Mouse (Mus musculus): Measurements from ENCODE around the gene Mlec. TPM values are rescaled to one million over a fixed set of nuclear protein-coding genes. Genes with fewer than 3 reads are reported as not detected.

Gene Mlec
- total RNA-seq (2014; rRNA removed; ENCODE audit: low replicate concordance), result 68.4 and 74.8 TPM in 2 replicates
- 20.4 and 21.1 TPM in 2 replicates for polyA plus RNA-seq (2015; fragmentation: Nextera tagmentation; extraction: Ambion mirVana)

GRCm38 (mm10) chr5:115158040-115158983 is at the start of gene Mlec:
Mlec (minus strand) TSS chr5:115158179.
- peak; percentile 96 for ATAC-seq (ENCODE audit: insufficient read depth, low read depth)
- H3K4me3 ChIP-seq (ENCODE audit: low read depth, low read length), result peak within 1 kb of the TSS; percentile 90
- H3K4me2 ChIP-seq (ENCODE audit: low read depth, low read length), result peak within 1 kb of the TSS; percentile 96
- DNase-seq (ENCODE audit: low spot score), result peak; percentile 96
- no peaks in the 10 kb centered on the region for H3K9me3 ChIP-seq (replicated peaks; ENCODE audit: control insufficient read depth, low read length)
- peak within 1 kb of the TSS; percentile 96 for H3K9ac ChIP-seq (replicated peaks; ENCODE audit: low read depth, low read length)
- under 1% methylated on average over 71 of the region's 78 CpGs for WGBS
- H3K36me3 ChIP-seq (replicated peaks; ENCODE audit: control insufficient read depth, insufficient read depth, low read length), result no peaks in the 10 kb centered on the region
- H3K27me3 ChIP-seq (ENCODE audit: control insufficient read depth, insufficient read depth, low read length), result no peaks in the 10 kb centered on the region
- peaks cover 37% of the 10 kb centered on the region for H3K4me1 ChIP-seq (ENCODE audit: control insufficient read depth, insufficient read depth)
- H3K27ac ChIP-seq (ENCODE audit: low read depth), result peak within 1 kb of the TSS; percentile 96
- TF ChIP-seq EP300 (IDR thresholded peaks at IDR 0.05; ENCODE audit: low read depth) (peak; percentile 90), CTCF (IDR thresholded peaks at IDR 0.05; ENCODE audit: low read depth) (no peak)

GRCm38 (mm10) chr5:115207244-115207643 is 49.3 kb upstream of the Mlec start:
- no peak overlapping the region for H3K4me2 ChIP-seq (ENCODE audit: low read depth, low read length)
- no peak for ATAC-seq (ENCODE audit: insufficient read depth, low read depth)
- no peaks in the 10 kb centered on the region for H3K9me3 ChIP-seq (replicated peaks; ENCODE audit: control insufficient read depth, low read length)
- H3K4me3 ChIP-seq (ENCODE audit: low read depth, low read length), result no peak overlapping the region
- 51% methylated on average over 5 of the region's 5 CpGs for WGBS
- H3K27me3 ChIP-seq (ENCODE audit: control insufficient read depth, insufficient read depth, low read length), result peaks cover 24% of the 10 kb centered on the region
- no peak overlapping the region for H3K27ac ChIP-seq (ENCODE audit: low read depth)
- DNase-seq (ENCODE audit: low spot score), result no peak
- H3K9ac ChIP-seq (replicated peaks; ENCODE audit: low read depth, low read length), result no peak overlapping the region
- no peaks in the 10 kb centered on the region for H3K36me3 ChIP-seq (replicated peaks; ENCODE audit: control insufficient read depth, insufficient read depth, low read length)
- TF ChIP-seq CTCF (IDR thresholded peaks at IDR 0.05; ENCODE audit: low read depth) (no peak), EP300 (IDR thresholded peaks at IDR 0.05; ENCODE audit: low read depth) (no peak)
- peaks cover 10% of the 10 kb centered on the region for H3K4me1 ChIP-seq (ENCODE audit: control insufficient read depth, insufficient read depth)

GRCm38 (mm10) chr5:115204562-115205311 is 46.8 kb upstream of the Mlec start:
- DNase-seq (ENCODE audit: low spot score) (no peak), ATAC-seq (ENCODE audit: insufficient read depth, low read depth) (peak; percentile 58; the same call in 1 of the 2 replicates)
- Histone ChIP-seq H3K27ac (ENCODE audit: low read depth) (peak overlapping the region; percentile 60), H3K36me3 (replicated peaks; ENCODE audit: control insufficient read depth, insufficient read depth, low read length) (no peaks in the 10 kb centered on the region), H3K4me3 (ENCODE audit: low read depth, low read length) (peak overlapping the region; percentile 44), H3K9me3 (replicated peaks; ENCODE audit: control insufficient read depth, low read length) (no peaks in the 10 kb centered on the region), H3K4me2 (ENCODE audit: low read depth, low read length) (peak overlapping the region; percentile 64), H3K4me1 (ENCODE audit: control insufficient read depth, insufficient read depth) (peaks cover 10% of the 10 kb centered on the region), H3K9ac (replicated peaks; ENCODE audit: low read depth, low read length) (peak overlapping the region; percentile 37; the same call in 1 of the 2 replicates), H3K27me3 (ENCODE audit: control insufficient read depth, insufficient read depth, low read length) (peaks cover 24% of the 10 kb centered on the region)
- WGBS, result 4% methylated on average over 31 of the region's 31 CpGs
- TF ChIP-seq CTCF (IDR thresholded peaks at IDR 0.05; ENCODE audit: low read depth) (no peak), EP300 (IDR thresholded peaks at IDR 0.05; ENCODE audit: low read depth) (no peak)

- WGBS, result 20% methylated on average over 23 of the region's 23 CpGs
- Histone ChIP-seq H3K9ac (replicated peaks; ENCODE audit: low read depth, low read length) (peak overlapping the region; percentile 37; the same call in 1 of the 2 replicates), H3K9me3 (replicated peaks; ENCODE audit: control insufficient read depth, low read length) (no peaks in the 10 kb centered on the region), H3K27ac (ENCODE audit: low read depth) (peak overlapping the region; percentile 60), H3K36me3 (replicated peaks; ENCODE audit: control insufficient read depth, insufficient read depth, low read length) (no peaks in the 10 kb centered on the region), H3K27me3 (ENCODE audit: control insufficient read depth, insufficient read depth, low read length) (peaks cover 24% of the 10 kb centered on the region), H3K4me1 (ENCODE audit: control insufficient read depth, insufficient read depth) (peaks cover 10% of the 10 kb centered on the region), H3K4me3 (ENCODE audit: low read depth, low read length) (peak overlapping the region; percentile 44), H3K4me2 (ENCODE audit: low read depth, low read length) (peak overlapping the region; percentile 64)
- peak; percentile 53 for ATAC-seq (ENCODE audit: insufficient read depth, low read depth)
- no peak for DNase-seq (ENCODE audit: low spot score)
- TF ChIP-seq CTCF (IDR thresholded peaks at IDR 0.05; ENCODE audit: low read depth), result no peak
- TF ChIP-seq EP300 (IDR thresholded peaks at IDR 0.05; ENCODE audit: low read depth), result no peak
Observed at GRCm38 (mm10) chr5:115203735-115204561, 46.0 kb upstream of the Mlec start.
